Mouse (Mus musculus) limb, embryonic 14.5 days (tissue): ENCODE results near the gene Zpbp2. TPM values are rescaled to one million over a fixed set of nuclear protein-coding genes. Genes with fewer than 3 reads are reported as not detected.
A peak's percentile ranks its signal among the peaks of the same experiment; 100 is the strongest.

Experiments used
- ATAC-seq: fragments of 200-750 bp; cut with Nextera tagmentation; 2 replicates; pipeline ENCODE4 v1.8.0; 2017; ENCODE audit warnings: low read depth, moderate number of reproducible peaks, moderate TSS enrichment; ENCODE audit not compliant: low FRiP score
- DNase-seq: peaks from one replicate; pipeline ENCODE4 v3.0.0-alpha.2; 2015; ENCODE audit warnings: low spot score
- H3K27ac ChIP-seq: fragments of 300-500 bp; sonication (generic); replicated peaks from 2 replicates; pipeline ENCODE4 v1.5.1; 2014; ENCODE audit warnings: low read depth, mild to moderate bottlenecking, low read length, moderate library complexity, mixed read lengths
- H3K27me3 ChIP-seq: fragments of 300-500 bp; sonication (generic); 2 replicates; pipeline ENCODE4 v1.6.1; 2014; ENCODE audit warnings: low read length, mixed read lengths; ENCODE audit not compliant: control insufficient read depth, insufficient read depth
- H3K36me3 ChIP-seq: fragments of 300-500 bp; sonication (generic); 2 replicates; pipeline ENCODE4 v1.6.1; 2014; ENCODE audit warnings: mild to moderate bottlenecking, low read length, moderate library complexity, mixed read lengths; ENCODE audit not compliant: control insufficient read depth, insufficient read depth
- H3K4me1 ChIP-seq: fragments of 300-500 bp; sonication (generic); 2 replicates; pipeline ENCODE4 v1.6.1; 2014; ENCODE audit warnings: antibody characterized with exemption, low read length, mixed read lengths; ENCODE audit not compliant: control insufficient read depth, insufficient read depth
- H3K4me2 ChIP-seq: fragments of 300-500 bp; sonication (generic); replicated peaks from 2 replicates; pipeline ENCODE4 v1.6.1; 2014; ENCODE audit warnings: low read depth, mild to moderate bottlenecking, low read length, moderate library complexity; ENCODE audit not compliant: severe bottlenecking
- H3K4me3 ChIP-seq: fragments of 300-500 bp; sonication (generic); replicated peaks from 2 replicates; pipeline ENCODE4 v1.5.1; 2014; ENCODE audit warnings: low read length
- H3K9ac ChIP-seq: fragments of 300-500 bp; sonication (generic); 2 replicates; pipeline ENCODE4 v1.6.1; 2014; ENCODE audit warnings: mild to moderate bottlenecking, low read depth, low read length, moderate library complexity; ENCODE audit not compliant: severe bottlenecking
- H3K9me3 ChIP-seq: fragments of 300-500 bp; sonication (generic); 2 replicates; pipeline ENCODE4 v1.6.1; 2016; ENCODE audit warnings: low read length; ENCODE audit not compliant: control insufficient read depth
- POLR2A ChIP-seq: fragments of 200-500 bp; IDR thresholded peaks from 2 replicates; pipeline ENCODE4 v1.8.0; 2012; ENCODE audit warnings: inconsistent platforms, mild to moderate bottlenecking, moderate library complexity, borderline replicate concordance; ENCODE audit not compliant: insufficient read depth, insufficient read length; ENCODE audit errors: extremely low read depth
- WGBS: fragments of 180-500 bp; shearing (Covaris S2); extraction: QIAGEN DNeasy Blood & Tissue Kit; methylation state at CpG from one replicate; pipeline ENCODE4 v1.1.7; 2014; 5-methylcytosine and 5-hydroxymethylcytosine counted together
- polyA plus RNA-seq, 2 experiments: library from polyadenylated mRNA; depleted of rRNA in 1 of 2; stranded (reverse) in 1 of 2; unstranded in 1 of 2; fragments of >200 nt; fragmentation: Nextera tagmentation in 1 of 2; extraction: Ambion mirVana in 1 of 2; gene quantifications; 2 replicates each; pipeline versions ENCODE4 v1.2.1 to v1.2.3; 2012 to 2014

The Zpbp2 gene
- polyA plus RNA-seq, 2 experiments: 0.43 TPM; not detected in 1

DNA sequence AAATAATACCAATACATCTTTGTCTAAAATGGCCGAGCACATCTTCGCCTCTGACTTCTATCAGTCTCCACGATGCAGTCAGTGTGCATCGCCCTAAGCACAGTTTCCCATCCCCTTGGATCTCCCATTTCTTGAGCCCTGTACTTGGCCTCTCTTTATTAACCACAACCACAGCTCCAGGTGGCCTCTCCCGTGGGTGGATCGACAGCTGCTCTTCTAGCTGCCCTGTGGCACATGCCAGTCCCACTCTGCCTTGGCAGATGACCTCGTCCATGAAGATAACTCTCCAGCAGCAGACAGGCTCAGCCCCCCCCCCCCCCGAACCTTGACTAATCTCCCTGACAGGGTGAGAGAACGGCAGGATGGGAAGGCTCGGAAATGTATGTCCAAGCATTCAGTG, 44.6 kb downstream of the Zpbp2 start:
- Histone ChIP-seq H3K9me3 (no peaks in the 10 kb centered on the region), H3K4me2 (no peak overlapping the region), H3K4me1 (peaks cover 4% of the 10 kb centered on the region; the same call in 1 of the 2 replicates), H3K36me3 (no peaks in the 10 kb centered on the region), H3K27ac (no peak overlapping the region), H3K4me3 (no peak overlapping the region), H3K27me3 (peaks cover 8% of the 10 kb centered on the region; the same call in 1 of the 2 replicates), H3K9ac (no peak overlapping the region)
- TF ChIP-seq POLR2A: no peak
- ATAC-seq (no peak), DNase-seq (no peak)
- WGBS: 74% methylated on average over 10 of the region's 10 CpGs

DNA sequence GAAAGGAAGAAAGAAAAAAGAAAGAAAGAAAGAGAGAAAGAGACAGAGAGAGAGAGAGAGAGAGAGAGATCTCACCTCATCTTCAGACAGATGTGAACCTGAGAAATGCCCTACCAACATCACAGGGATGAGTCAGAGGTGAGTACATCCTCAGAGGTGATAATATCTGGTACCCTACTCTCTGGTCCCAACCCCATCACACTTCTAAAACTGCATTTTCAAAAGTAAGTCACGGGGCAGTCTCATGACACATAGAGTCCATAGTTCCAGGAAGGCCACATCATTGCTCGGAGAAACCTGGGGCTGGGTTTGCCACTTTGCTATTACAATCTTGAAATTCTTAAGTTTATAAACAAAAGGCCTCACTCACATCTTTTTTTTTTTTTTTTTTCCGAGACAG, 45.1 kb downstream of the Zpbp2 start:
- Histone ChIP-seq H3K9me3 (no peaks in the 10 kb centered on the region), H3K36me3 (no peaks in the 10 kb centered on the region), H3K4me3 (no peak overlapping the region), H3K27me3 (peaks cover 8% of the 10 kb centered on the region; the same call in 1 of the 2 replicates), H3K27ac (no peak overlapping the region), H3K4me1 (peaks cover 4% of the 10 kb centered on the region; the same call in 1 of the 2 replicates), H3K4me2 (no peak overlapping the region), H3K9ac (no peak overlapping the region)
- WGBS: 85% methylated on average over 3 of the region's 3 CpGs
- no peak for ATAC-seq
- DNase-seq: no peak
- TF ChIP-seq POLR2A: no peak

DNA sequence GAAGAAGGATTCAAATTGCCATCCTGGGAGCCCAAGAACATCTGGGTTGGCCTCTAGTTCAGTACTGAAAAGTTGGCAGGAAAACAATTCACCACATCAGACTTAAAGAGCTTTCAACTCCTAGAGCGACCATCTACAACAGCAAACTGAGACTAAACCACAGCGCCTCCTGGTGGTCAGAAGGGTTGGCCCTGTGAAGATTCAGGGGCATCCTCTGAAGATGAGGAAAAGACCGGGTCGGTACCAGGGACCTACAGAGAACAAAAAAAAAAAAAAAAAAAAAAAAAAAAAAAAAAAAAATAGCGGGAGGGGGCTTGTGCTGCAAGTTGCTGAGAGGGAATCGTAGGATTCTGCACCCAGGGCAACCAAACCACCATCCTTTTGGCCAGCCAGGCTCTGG, 46.5 kb downstream of the Zpbp2 start:
- peaks cover 8% of the 10 kb centered on the region; the same call in 1 of the 2 replicates for H3K27me3 ChIP-seq
- ATAC-seq (no peak), DNase-seq (peak; percentile 66)
- WGBS: 46% methylated on average over 6 of the region's 6 CpGs
- no peak overlapping the region for H3K9ac ChIP-seq
- no peak for TF ChIP-seq POLR2A
- H3K4me2 ChIP-seq: no peak overlapping the region
- H3K4me3 ChIP-seq: no peak overlapping the region
- H3K27ac ChIP-seq: no peak overlapping the region
- H3K36me3 ChIP-seq: no peaks in the 10 kb centered on the region
- H3K9me3 ChIP-seq: no peaks in the 10 kb centered on the region
- H3K4me1 ChIP-seq: peaks cover 9% of the 10 kb centered on the region

DNA sequence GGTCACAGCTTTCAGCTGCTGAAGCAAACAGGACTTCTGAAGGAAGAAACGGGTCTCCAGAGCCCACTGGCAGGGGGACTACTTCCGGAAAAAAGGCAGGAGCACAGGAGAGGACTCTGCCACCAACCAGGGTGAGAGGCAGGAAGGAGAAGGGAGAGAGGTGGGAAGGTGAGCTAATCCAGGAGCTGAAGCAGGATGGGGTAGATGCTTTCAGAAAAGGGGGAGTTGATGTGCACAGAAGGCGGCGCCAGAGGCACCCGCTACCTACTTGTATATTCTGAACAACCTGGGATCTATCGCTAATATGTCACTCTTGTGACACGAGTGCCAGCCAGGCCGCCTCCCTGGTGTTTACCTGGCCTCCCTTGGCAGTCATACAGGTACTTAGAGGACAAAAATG, 47.1 kb downstream of the Zpbp2 start, which contains the start of gene Lrrc3c:
Lrrc3c (plus strand) TSS at position 301 of the 400 bp plus-strand sequence.
- 84% methylated on average over 8 of the region's 8 CpGs for WGBS

DNA sequence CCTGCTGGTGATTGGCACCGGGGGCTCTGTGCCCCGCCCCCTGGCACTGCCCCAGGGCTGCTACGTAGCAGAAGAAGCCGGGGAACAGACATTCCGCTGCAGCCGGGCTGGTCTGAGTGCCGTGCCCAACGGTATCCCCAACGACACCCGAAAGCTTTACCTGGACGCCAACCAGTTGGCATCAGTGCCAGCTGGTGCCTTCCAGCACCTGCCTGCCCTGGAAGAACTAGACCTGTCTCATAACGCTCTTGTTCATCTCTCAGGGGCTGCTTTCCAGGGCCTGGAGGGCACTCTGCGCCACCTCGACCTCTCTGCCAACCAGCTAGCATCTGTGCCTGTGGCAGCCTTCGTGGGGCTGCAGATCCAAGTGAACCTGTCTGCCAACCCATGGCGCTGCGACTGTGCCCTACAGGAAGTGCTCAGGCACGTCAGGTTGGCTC, 48.0 kb downstream of the Zpbp2 start:
- no peak for TF ChIP-seq POLR2A
- Histone ChIP-seq H3K4me2 (no peak overlapping the region), H3K4me1 (peaks cover 9% of the 10 kb centered on the region), H3K9ac (no peak overlapping the region), H3K27me3 (peaks cover 8% of the 10 kb centered on the region; the same call in 1 of the 2 replicates), H3K36me3 (no peaks in the 10 kb centered on the region), H3K4me3 (no peak overlapping the region), H3K27ac (no peak overlapping the region), H3K9me3 (no peaks in the 10 kb centered on the region)
- 55% methylated on average over 16 of the region's 18 CpGs for WGBS
- no peak for ATAC-seq
- DNase-seq: no peak

More for the DNA sequence above, 47.1 kb downstream of the Zpbp2 start, which contains the start of gene Lrrc3c:
- Histone ChIP-seq H3K4me1 (peaks cover 9% of the 10 kb centered on the region), H3K27me3 (peaks cover 8% of the 10 kb centered on the region; the same call in 1 of the 2 replicates), H3K36me3 (no peaks in the 10 kb centered on the region), H3K27ac (no peak within 1 kb of the TSS), H3K4me2 (no peak within 1 kb of the TSS), H3K9ac (no peak within 1 kb of the TSS), H3K9me3 (no peaks in the 10 kb centered on the region), H3K4me3 (no peak within 1 kb of the TSS)
- no peak for DNase-seq
- no peak for TF ChIP-seq POLR2A
- no peak for ATAC-seq
